Mouse (Mus musculus) MN1 (cell line): ENCODE data around the gene Fads3.
A peak's percentile ranks its signal among the peaks of the same experiment; 100 is the strongest.

Experiments used
- DNase-seq: peaks from one replicate; pipeline ENCODE4 v3.0.0-alpha.2; 2016; ENCODE audit warnings: low spot score

Fads3 gene

GRCm38 (mm10) chr19:10070186-10070980, 29.0 kb downstream of the Fads3 start:
- DNase-seq: no peak

GRCm38 (mm10) chr19:10071166-10071565, 29.8 kb downstream of the Fads3 start:
- DNase-seq: no peak

- DNase-seq: no peak
Observed at GRCm38 (mm10) chr19:10071892-10072291, 30.5 kb downstream of the Fads3 start.

GRCm38 (mm10) chr19:10073145-10073544, 31.8 kb downstream of the Fads3 start:
- no peak for DNase-seq

- no peak for DNase-seq
Observed at GRCm38 (mm10) chr19:10078392-10078791, 37.0 kb downstream of the Fads3 start.

GRCm38 (mm10) chr19:10080384-10080783, 39.0 kb downstream of the Fads3 start:
- no peak for DNase-seq

GRCm38 (mm10) chr19:10082105-10082504, 40.7 kb downstream of the Fads3 start:
- DNase-seq: no peak

- no peak for DNase-seq
Observed at GRCm38 (mm10) chr19:10085454-10085853, 44.1 kb downstream of the Fads3 start.

- DNase-seq: no peak
Observed at GRCm38 (mm10) chr19:10086976-10087375, 45.6 kb downstream of the Fads3 start.

GRCm38 (mm10) chr19:10093829-10094228, 52.5 kb downstream of the Fads3 start:
- no peak for DNase-seq

GRCm38 (mm10) chr19:10094695-10095094, 53.3 kb downstream of the Fads3 start:
- no peak for DNase-seq

GRCm38 (mm10) chr19:10096371-10096876, 55.1 kb downstream of the Fads3 start:
- no peak for DNase-seq

- DNase-seq: no peak
Observed at GRCm38 (mm10) chr19:10097826-10098225, 56.5 kb downstream of the Fads3 start.

- DNase-seq: peak; percentile 79
Observed at GRCm38 (mm10) chr19:10100631-10101071, 59.3 kb downstream of the Fads3 start.

GRCm38 (mm10) chr19:10101341-10102053, 60.1 kb downstream of the Fads3 start, which contains the start of gene Fads2:
Gene Fads2, minus strand, starts transcription at chr19:10101746.
- DNase-seq: peak; percentile 94

- DNase-seq: no peak
Observed at GRCm38 (mm10) chr19:10102054-10102700, 60.8 kb downstream of the Fads3 start.

- DNase-seq: peak; percentile 11
Observed at GRCm38 (mm10) chr19:10104234-10104633, 62.9 kb downstream of the Fads3 start.

GRCm38 (mm10) chr19:10105034-10105493, 63.7 kb downstream of the Fads3 start:
- DNase-seq: no peak

GRCm38 (mm10) chr19:10106634-10107033, 65.3 kb downstream of the Fads3 start:
- no peak for DNase-seq

GRCm38 (mm10) chr19:10107051-10107611, 65.8 kb downstream of the Fads3 start:
- DNase-seq: no peak

GRCm38 (mm10) chr19:10108129-10108528, 66.8 kb downstream of the Fads3 start:
- no peak for DNase-seq

GRCm38 (mm10) chr19:10108666-10109065, 67.3 kb downstream of the Fads3 start:
- no peak for DNase-seq
